Mouse (Mus musculus): ENCODE data around the gene Vmn2r38. TPM values are rescaled to one million over a fixed set of nuclear protein-coding genes. Genes with fewer than 3 reads are reported as not detected.
"Not testable (repeated sequence)": the region's sequence is repeated elsewhere in the genome, so short reads cannot be mapped to it uniquely, and the experiment has no call there.

Gene Vmn2r38
- not detected in 2 replicates for polyA plus RNA-seq (2015; fragmentation: Nextera tagmentation; extraction: Ambion mirVana)

DNA sequence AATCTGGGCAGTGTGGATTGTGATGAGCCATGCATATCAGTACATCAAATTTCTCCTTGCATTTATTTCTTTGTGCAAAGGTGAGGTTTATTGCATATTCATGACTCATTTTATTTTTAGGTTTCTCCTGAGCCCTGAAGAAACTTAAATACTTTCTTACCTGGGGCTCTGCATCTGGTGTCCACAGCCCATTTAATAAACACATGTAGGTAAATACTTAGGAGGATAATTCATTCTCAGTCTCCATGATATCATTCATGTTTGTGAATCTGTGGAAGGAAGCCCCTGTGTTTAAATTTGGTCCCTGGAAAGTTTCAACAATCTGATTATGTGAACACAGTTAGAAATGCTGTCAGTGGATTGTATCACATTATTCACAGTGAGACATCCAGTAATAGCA, at the start of gene Vmn2r38:
Vmn2r38 (minus strand) TSS at position 101 of the 400 bp plus-strand sequence.
- H3K4me3 ChIP-seq (ENCODE audit: low read depth, low read length); H3K4me1 ChIP-seq (replicated peaks; ENCODE audit: control insufficient read depth, insufficient read depth); DNase-seq (ENCODE audit: low spot score); ATAC-seq (ENCODE audit: low FRiP score, low TSS enrichment); H3K4me2 ChIP-seq (replicated peaks; ENCODE audit: low read depth); H3K27ac ChIP-seq (replicated peaks); H3K9me3 ChIP-seq (ENCODE audit: control insufficient read depth, low read length); H3K9ac ChIP-seq (ENCODE audit: low read length); H3K27me3 ChIP-seq (ENCODE audit: control insufficient read depth, insufficient read depth, low read length); H3K36me3 ChIP-seq (ENCODE audit: control insufficient read depth, insufficient read depth, low read length): not testable (repeated sequence)

DNA sequence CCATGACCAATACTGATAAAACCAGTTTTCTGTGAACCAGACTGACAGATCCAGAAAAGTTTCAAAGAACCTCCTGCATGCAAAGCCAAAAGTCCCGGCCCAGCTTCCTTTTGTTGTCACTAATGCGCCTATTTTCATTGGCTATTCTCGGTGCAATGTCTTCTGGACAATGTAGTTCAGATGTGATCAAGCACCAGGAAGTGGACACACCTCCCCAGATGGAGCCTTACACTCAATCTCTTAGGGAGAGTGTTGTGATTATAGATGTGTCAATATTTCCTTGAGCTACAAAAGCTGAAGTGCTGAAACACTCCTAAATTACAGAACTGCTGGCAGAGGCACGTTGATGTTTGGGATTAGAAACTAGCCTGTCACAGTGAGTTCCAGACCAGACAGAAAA, 32.3 kb downstream of the Vmn2r38 start:
- H3K4me3 ChIP-seq (ENCODE audit: low read depth, low read length); H3K27me3 ChIP-seq (ENCODE audit: control insufficient read depth, insufficient read depth, low read length); ATAC-seq (ENCODE audit: low FRiP score, low TSS enrichment); DNase-seq (ENCODE audit: low spot score); H3K36me3 ChIP-seq (ENCODE audit: control insufficient read depth, insufficient read depth, low read length); H3K9ac ChIP-seq (ENCODE audit: low read length); H3K9me3 ChIP-seq (ENCODE audit: control insufficient read depth, low read length); H3K4me1 ChIP-seq (replicated peaks; ENCODE audit: control insufficient read depth, insufficient read depth); H3K27ac ChIP-seq (replicated peaks); H3K4me2 ChIP-seq (replicated peaks; ENCODE audit: low read depth): not testable (repeated sequence)
- WGBS = 80% methylated on average over 4 of the region's 4 CpGs

DNA sequence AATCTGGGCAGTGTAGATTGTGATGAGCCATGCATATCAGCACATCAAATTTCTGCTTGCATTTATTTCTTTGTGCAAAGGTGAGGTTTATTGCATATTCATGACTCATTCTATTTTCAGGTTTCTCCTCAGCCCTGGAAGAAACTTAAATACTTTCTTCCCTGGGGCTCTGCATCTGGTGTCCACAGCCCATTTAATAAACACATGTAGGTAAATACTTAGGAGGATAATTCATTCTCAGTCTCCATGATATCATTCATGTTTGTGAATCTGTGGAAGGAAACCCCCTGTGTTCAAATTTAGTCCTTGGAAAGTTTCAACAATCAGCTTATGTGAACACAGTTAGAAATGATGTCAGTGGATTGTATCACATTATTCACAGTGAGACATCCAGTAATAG, 67.0 kb downstream of the Vmn2r38 start, which contains the start of gene Vmn2r39:
Vmn2r39 (minus strand) TSS at position 101 of the 400 bp plus-strand sequence.
- not testable (repeated sequence) for H3K36me3 ChIP-seq (ENCODE audit: control insufficient read depth, insufficient read depth, low read length); H3K27me3 ChIP-seq (ENCODE audit: control insufficient read depth, insufficient read depth, low read length); ATAC-seq (ENCODE audit: low FRiP score, low TSS enrichment); H3K4me1 ChIP-seq (replicated peaks; ENCODE audit: control insufficient read depth, insufficient read depth); H3K9ac ChIP-seq (ENCODE audit: low read length); H3K4me3 ChIP-seq (ENCODE audit: low read depth, low read length); H3K9me3 ChIP-seq (ENCODE audit: control insufficient read depth, low read length); H3K27ac ChIP-seq (replicated peaks); H3K4me2 ChIP-seq (replicated peaks; ENCODE audit: low read depth); DNase-seq (ENCODE audit: low spot score)

Other genes with a start within 250 kb of the Vmn2r38 start
- not detected in 2 replicates for gene Vmn2r40, start 166.4 kb downstream of the Vmn2r38 start, polyA plus RNA-seq (2015; fragmentation: Nextera tagmentation; extraction: Ambion mirVana)
- gene Vmn2r39, start 67.1 kb downstream of the Vmn2r38 start, polyA plus RNA-seq (2015; fragmentation: Nextera tagmentation; extraction: Ambion mirVana) = not detected in 2 replicates
- not detected in 2 replicates for gene Vmn2r37, start 125.8 kb upstream of the Vmn2r38 start, polyA plus RNA-seq (2015; fragmentation: Nextera tagmentation; extraction: Ambion mirVana)

Measured in stomach, postnatal 0 days (tissue).